In genomic region chrX:133372411-133372810, GRCm38 (mm10) we compare ENCODE assay signal across 21 mouse cellular contexts.
"Had no signal": no experiment of that assay in that cellular context is flagged by ENCODE, and none has a peak within 500 bp of the region (broad histone marks: within the 10 kb centered on the region; RNA-seq: fewer than 3 reads in every experiment).

No protein-coding gene starts in this region.

- H3K36me3 ChIP-seq: kidney, embryonic 15.5 days; liver, embryonic 15.5 days; lung, embryonic 15.5 days; midbrain, embryonic 10.5 days; neural tube, embryonic 12.5 days; neural tube, embryonic 15.5 days had no signal

- DNase-seq: kidney, adult 8-10 months; kidney, postnatal 10 days; kidney, postnatal 36 days; layer of hippocampus, postnatal 36 days; lung, adult 18-20 months; lung, postnatal 10 days; lung, postnatal 36 days; midbrain, embryonic 14.5 days; retina, postnatal 1 day; right cerebral cortex, postnatal 25 days; thymus, adult 18-20 months; thymus, postnatal 36 days had no signal

- H3K4me3 ChIP-seq: kidney, embryonic 15.5 days; left cerebral cortex, adult 2 months; liver, embryonic 15.5 days; lung, embryonic 15.5 days; megakaryocyte, embryonic 14.5 days; midbrain, embryonic 10.5 days; neural tube, embryonic 12.5 days; neural tube, embryonic 15.5 days had no signal

- H3K27me3 ChIP-seq: kidney, embryonic 15.5 days; liver, embryonic 15.5 days; lung, embryonic 15.5 days; megakaryocyte, embryonic 14.5 days; neural tube, embryonic 12.5 days; neural tube, embryonic 15.5 days had no signal

- H3K4me1 ChIP-seq: kidney, embryonic 15.5 days; liver, embryonic 15.5 days; lung, embryonic 15.5 days; megakaryocyte, embryonic 14.5 days; midbrain, embryonic 10.5 days; neural tube, embryonic 12.5 days; neural tube, embryonic 15.5 days had no signal

- H3K9ac ChIP-seq: kidney, embryonic 15.5 days; liver, embryonic 15.5 days; lung, embryonic 15.5 days; neural tube, embryonic 12.5 days; neural tube, embryonic 15.5 days had no signal

- H3K9me3 ChIP-seq: kidney, embryonic 15.5 days; liver, embryonic 15.5 days; lung, embryonic 15.5 days; megakaryocyte, embryonic 14.5 days; midbrain, embryonic 10.5 days; neural tube, embryonic 12.5 days; neural tube, embryonic 15.5 days had no signal

- H3K4me2 ChIP-seq: kidney, embryonic 15.5 days; liver, embryonic 11.5 days; liver, embryonic 15.5 days; lung, embryonic 15.5 days; neural tube, embryonic 12.5 days; neural tube, embryonic 15.5 days had no signal

- H3K27ac ChIP-seq: kidney, embryonic 15.5 days; left cerebral cortex, adult 2 months; liver, embryonic 15.5 days; lung, embryonic 15.5 days; midbrain, embryonic 10.5 days; neural tube, embryonic 12.5 days; neural tube, embryonic 15.5 days had no signal
